Mouse (Mus musculus): ENCODE data around the gene Klrg2. TPM values are rescaled to one million over a fixed set of nuclear protein-coding genes. Genes with fewer than 3 reads are reported as not detected.

Klrg2 gene
- polyA plus RNA-seq, 1 experiment from 2014 or later, result 0.26 TPM

- 84% methylated on average over 1 of the region's 1 CpGs for WGBS
- Histone ChIP-seq H3K4me2 (no peak overlapping the region), H3K27ac (no peak overlapping the region), H3K27me3 (replicated peaks) (no peaks in the 10 kb centered on the region), H3K4me1 (no peaks in the 10 kb centered on the region), H3K4me3 (no peak overlapping the region), H3K9me3 (no peaks in the 10 kb centered on the region), H3K36me3 (replicated peaks) (peaks cover 6% of the 10 kb centered on the region), H3K9ac (no peak overlapping the region)
- no peak for ATAC-seq (replicated peaks)
Measured at GRCm38 (mm10) chr6:38624439-38624838, 12.6 kb downstream of the Klrg2 start.

- Histone ChIP-seq H3K27ac (no peak overlapping the region), H3K9ac (no peak overlapping the region), H3K9me3 (no peaks in the 10 kb centered on the region), H3K4me1 (no peaks in the 10 kb centered on the region), H3K36me3 (replicated peaks) (peaks cover 13% of the 10 kb centered on the region), H3K4me2 (no peak overlapping the region), H3K4me3 (no peak overlapping the region), H3K27me3 (replicated peaks) (no peaks in the 10 kb centered on the region)
- no peak for ATAC-seq (replicated peaks)
- WGBS, result 91% methylated on average over 2 of the region's 2 CpGs
Measured at GRCm38 (mm10) chr6:38623457-38623856, 13.6 kb downstream of the Klrg2 start.

- Histone ChIP-seq H3K9ac (no peak overlapping the region), H3K4me3 (no peak overlapping the region), H3K4me2 (no peak overlapping the region), H3K9me3 (peaks cover 7% of the 10 kb centered on the region; the same call in 1 of the 2 replicates), H3K36me3 (replicated peaks) (peaks cover 23% of the 10 kb centered on the region), H3K27me3 (replicated peaks) (no peaks in the 10 kb centered on the region), H3K4me1 (no peaks in the 10 kb centered on the region), H3K27ac (no peak overlapping the region)
- 87% methylated on average over 1 of the region's 1 CpGs for WGBS
- ATAC-seq (replicated peaks), result no peak
Measured at GRCm38 (mm10) chr6:38622406-38622805, 14.6 kb downstream of the Klrg2 start.

GRCm38 (mm10) chr6:38609892-38610291 is 27.1 kb downstream of the Klrg2 start:
- H3K4me1 ChIP-seq, result no peaks in the 10 kb centered on the region
- no peak overlapping the region for H3K4me2 ChIP-seq
- WGBS, result 93% methylated on average over 2 of the region's 2 CpGs
- H3K9me3 ChIP-seq, result no peaks in the 10 kb centered on the region
- no peaks in the 10 kb centered on the region for H3K27me3 ChIP-seq (replicated peaks)
- no peak overlapping the region for H3K27ac ChIP-seq
- no peak overlapping the region for H3K4me3 ChIP-seq
- ATAC-seq (replicated peaks), result no peak
- 0 out of 2 replicates have a peak, but pooled peaks cover 10% of the 10 kb centered on the region for H3K36me3 ChIP-seq (replicated peaks)
- H3K9ac ChIP-seq, result no peak overlapping the region

- WGBS, result 92% methylated on average over 4 of the region's 4 CpGs
- Histone ChIP-seq H3K4me3 (no peak overlapping the region), H3K27ac (no peak overlapping the region), H3K9me3 (no peaks in the 10 kb centered on the region), H3K36me3 (replicated peaks) (peaks cover 28% of the 10 kb centered on the region), H3K9ac (no peak overlapping the region), H3K4me1 (no peaks in the 10 kb centered on the region), H3K27me3 (replicated peaks) (no peaks in the 10 kb centered on the region), H3K4me2 (no peak overlapping the region)
- no peak for ATAC-seq (replicated peaks)
Measured at GRCm38 (mm10) chr6:38597481-38597880, 39.6 kb downstream of the Klrg2 start.

- Histone ChIP-seq H3K27ac (no peak overlapping the region), H3K4me2 (no peak overlapping the region), H3K4me1 (no peaks in the 10 kb centered on the region), H3K4me3 (no peak overlapping the region), H3K9ac (no peak overlapping the region), H3K9me3 (no peaks in the 10 kb centered on the region), H3K36me3 (replicated peaks) (peaks cover 21% of the 10 kb centered on the region), H3K27me3 (replicated peaks) (no peaks in the 10 kb centered on the region)
- ATAC-seq (replicated peaks), result no peak
- 91% methylated on average over 3 of the region's 3 CpGs for WGBS
Measured at GRCm38 (mm10) chr6:38581711-38582110, 55.3 kb downstream of the Klrg2 start.

- WGBS, result 96% methylated on average over 3 of the region's 3 CpGs
- H3K9ac ChIP-seq, result no peak overlapping the region
- H3K27me3 ChIP-seq (replicated peaks), result no peaks in the 10 kb centered on the region
- no peak overlapping the region for H3K4me3 ChIP-seq
- no peak overlapping the region for H3K4me2 ChIP-seq
- H3K4me1 ChIP-seq, result no peaks in the 10 kb centered on the region
- peaks cover 14% of the 10 kb centered on the region; the same call in 1 of the 2 replicates for H3K36me3 ChIP-seq (replicated peaks)
- no peak overlapping the region for H3K27ac ChIP-seq
- ATAC-seq (replicated peaks), result no peak
- H3K9me3 ChIP-seq, result no peaks in the 10 kb centered on the region
Measured at GRCm38 (mm10) chr6:38580112-38580857, 56.8 kb downstream of the Klrg2 start.

- no peak for ATAC-seq (replicated peaks)
- WGBS, result 95% methylated on average over 2 of the region's 2 CpGs
- H3K27me3 ChIP-seq (replicated peaks), result no peaks in the 10 kb centered on the region
Measured at GRCm38 (mm10) chr6:38576096-38576495, 60.9 kb downstream of the Klrg2 start.

More at GRCm38 (mm10) chr6:38576096-38576495, 60.9 kb downstream of the Klrg2 start:
- Histone ChIP-seq H3K9ac (no peak overlapping the region), H3K9me3 (no peaks in the 10 kb centered on the region), H3K4me1 (no peaks in the 10 kb centered on the region), H3K4me2 (no peak overlapping the region), H3K4me3 (no peak overlapping the region), H3K27ac (no peak overlapping the region), H3K36me3 (replicated peaks) (peaks cover 25% of the 10 kb centered on the region; the same call in 1 of the 2 replicates)

Other genes with a start within 250 kb of the Klrg2 start
- 24.4 and 25.4 TPM in 2 replicates for gene Ubn2, start 203.3 kb downstream of the Klrg2 start, polyA plus RNA-seq (2015; fragmentation: Nextera tagmentation; extraction: Ambion mirVana)
- gene Fmc1, start 103.7 kb downstream of the Klrg2 start, polyA plus RNA-seq (2015; fragmentation: Nextera tagmentation; extraction: Ambion mirVana), result 191 and 193 TPM in 2 replicates
- 35.4 and 40.9 TPM in 2 replicates for gene Luc7l2, start 85.9 kb downstream of the Klrg2 start, polyA plus RNA-seq (2015; fragmentation: Nextera tagmentation; extraction: Ambion mirVana)
- gene Clec2l, start 25.8 kb upstream of the Klrg2 start, polyA plus RNA-seq (2015; fragmentation: Nextera tagmentation; extraction: Ambion mirVana), result 28.9 and 34.0 TPM in 2 replicates
- 2.3 TPM in 2 replicates for gene Tbxas1, start 238.2 kb upstream of the Klrg2 start, polyA plus RNA-seq (2015; fragmentation: Nextera tagmentation; extraction: Ambion mirVana)
- gene Hipk2, start 238.9 kb upstream of the Klrg2 start, polyA plus RNA-seq (2015; fragmentation: Nextera tagmentation; extraction: Ambion mirVana), result 43.5 and 45.3 TPM in 2 replicates

All from midbrain, embryonic 15.5 days (tissue).